Mouse (Mus musculus) cerebellum, adult 2 months (tissue): ENCODE results near the gene Zbtb21.

Source experiments
- CTCF ChIP-seq: fragments of 200-500 bp; IDR thresholded peaks from 2 replicates; pipeline ENCODE4 v1.5.1; 2011; ENCODE audit warnings: low read depth, mild to moderate bottlenecking, control low read depth, low read length, moderate library complexity, borderline replicate concordance; ENCODE audit not compliant: insufficient read depth
- POLR2A ChIP-seq: fragments of 200-500 bp; IDR thresholded peaks from 2 replicates; pipeline ENCODE4 v1.6.1; 2011; ENCODE audit warnings: low read length, control low read depth, borderline replicate concordance; ENCODE audit not compliant: insufficient read depth

DNA sequence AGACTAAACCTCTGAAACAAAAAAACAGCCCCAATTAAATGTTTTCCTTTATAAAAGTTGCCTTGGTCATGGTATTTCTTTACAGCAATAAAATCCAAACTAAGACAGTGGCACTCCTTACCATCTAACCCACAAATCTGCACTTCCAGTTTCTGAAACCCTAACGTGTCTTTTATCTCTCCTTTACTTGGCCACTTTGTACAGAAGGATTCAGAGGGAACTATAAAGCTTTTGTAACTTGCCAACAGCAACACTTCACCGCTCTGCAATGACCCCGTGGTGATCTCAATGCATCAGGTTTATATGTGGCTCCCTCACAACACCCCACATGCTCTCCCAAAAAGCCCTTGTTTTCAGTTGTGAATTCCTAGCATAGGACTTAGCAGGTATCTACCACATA, 2.1 kb downstream of the Zbtb21 start:
- TF ChIP-seq CTCF (no peak), POLR2A (no peak)
